In the genomic region with DNA sequence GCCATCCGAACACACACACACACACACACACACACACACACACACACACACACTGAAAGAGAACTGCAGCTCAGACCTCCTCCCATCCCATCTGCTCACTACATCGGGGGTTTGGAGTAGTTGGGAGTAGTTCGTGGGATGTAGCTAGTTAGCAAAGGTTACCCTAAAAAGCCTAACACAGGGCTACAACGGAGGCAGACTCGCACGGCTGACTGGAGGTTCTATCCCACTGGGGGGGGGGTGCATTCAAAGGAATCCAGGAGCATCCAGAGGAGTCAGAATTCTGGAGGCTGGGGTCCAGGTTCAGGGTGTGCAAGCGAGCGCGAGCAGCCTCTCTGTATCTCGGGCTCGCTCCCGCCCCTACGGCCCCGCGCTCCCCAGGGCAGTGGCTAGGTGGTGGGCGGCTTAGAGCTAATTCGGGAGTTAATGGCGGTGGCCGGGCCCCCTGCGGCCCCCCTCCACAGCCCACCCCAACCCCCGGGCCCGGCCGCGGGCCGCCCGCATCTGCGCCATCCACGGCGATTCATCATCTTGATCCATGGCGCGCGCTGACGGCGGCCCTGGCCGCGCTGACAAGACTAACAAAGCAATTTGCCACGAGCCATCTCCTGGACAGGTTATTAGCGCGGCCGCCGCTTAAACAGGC, we compare ENCODE assay signal across 13 mouse cellular contexts. TPM values are rescaled to one million over a fixed set of nuclear protein-coding genes. Genes with fewer than 3 reads are reported as not detected.
DNase-seq lines count a peak whose midpoint lies in the region; ATAC-seq lines count a peak whose summit lies in the region.
"Had no signal": no experiment of that assay in that cellular context is flagged by ENCODE, and none has a peak within 500 bp of the region (broad histone marks: within the 10 kb centered on the region; RNA-seq: fewer than 3 reads in every experiment).

No protein-coding gene starts in this region.

- peaks cover 97% of the 10 kb centered on the region for H3K27me3 ChIP-seq in heart, embryonic 12.5 days (replicated peaks)
- peaks cover 100% of the 10 kb centered on the region for H3K27me3 ChIP-seq in hindbrain, embryonic 10.5 days (ENCODE audit: insufficient read depth, poor library complexity, severe bottlenecking)
- H3K27me3 ChIP-seq in midbrain, embryonic 12.5 days: peaks cover 93% of the 10 kb centered on the region

- no peak for DNase-seq in heart, adult 8-10 months (ENCODE audit: low spot score)
- DNase-seq in embryo, embryonic 11 days: peak; percentile 64
- peak; percentile 48 for DNase-seq in hindbrain, embryonic 10.5 days (ENCODE audit: low spot score)
- no peak for DNase-seq in spleen, postnatal 4 days (ENCODE audit: low spot score in 2 of 2)
- no peak for DNase-seq in retina, postnatal 1 day
- DNase-seq in lung, adult 18-20 months: no peak
- DNase-seq: kidney, adult 9 months; right cerebral cortex, postnatal 14 days; thymus, adult 18-20 months had no signal

- peak overlapping the region; percentile 20; the same call in 1 of the 2 replicates for H3K4me3 ChIP-seq in heart, embryonic 12.5 days
- peak overlapping the region; percentile 48 for H3K4me3 ChIP-seq in hindbrain, embryonic 10.5 days
- peak overlapping the region; percentile 41 for H3K4me3 ChIP-seq in midbrain, embryonic 12.5 days

- H3K27ac ChIP-seq in heart, embryonic 12.5 days (ENCODE audit: poor library complexity, severe bottlenecking): no peak overlapping the region
- H3K27ac ChIP-seq in hindbrain, embryonic 10.5 days: peak overlapping the region; percentile 56
- no peak overlapping the region for H3K27ac ChIP-seq in midbrain, embryonic 12.5 days (replicated peaks)

- peaks cover 15% of the 10 kb centered on the region; the same call in 1 of the 2 replicates for H3K4me1 ChIP-seq in heart, embryonic 12.5 days (replicated peaks)
- peaks cover 29% of the 10 kb centered on the region for H3K4me1 ChIP-seq in hindbrain, embryonic 10.5 days (replicated peaks)
- H3K4me1 ChIP-seq in midbrain, embryonic 12.5 days: peaks cover 31% of the 10 kb centered on the region

- no peak overlapping the region for H3K9ac ChIP-seq in heart, embryonic 12.5 days
- peak overlapping the region; percentile 52 for H3K9ac ChIP-seq in midbrain, embryonic 12.5 days (replicated peaks)

- H3K9me3 ChIP-seq in heart, embryonic 12.5 days (replicated peaks): no peaks in the 10 kb centered on the region
- no peaks in the 10 kb centered on the region for H3K9me3 ChIP-seq in hindbrain, embryonic 10.5 days
- H3K9me3 ChIP-seq in midbrain, embryonic 12.5 days: no peaks in the 10 kb centered on the region

- H3K36me3 ChIP-seq in heart, embryonic 12.5 days: no peaks in the 10 kb centered on the region
- H3K36me3 ChIP-seq in hindbrain, embryonic 10.5 days: no peaks in the 10 kb centered on the region
- no peaks in the 10 kb centered on the region for H3K36me3 ChIP-seq in midbrain, embryonic 12.5 days

- no peak for ATAC-seq in heart, embryonic 12.5 days (ENCODE audit: insufficient number of reproducible peaks, low FRiP score)
- ATAC-seq in midbrain, embryonic 12.5 days (ENCODE audit: low FRiP score, low read depth): peak; percentile 45

- WGBS in heart, embryonic 12.5 days: 2% methylated on average over 41 of the region's 41 CpGs
- WGBS in hindbrain, embryonic 10.5 days: 1% methylated on average over 41 of the region's 41 CpGs
- under 1% methylated on average over 41 of the region's 41 CpGs for WGBS in midbrain, embryonic 12.5 days

- H3K4me2 ChIP-seq in heart, embryonic 12.5 days: peak overlapping the region; percentile 54
- H3K4me2 ChIP-seq in midbrain, embryonic 12.5 days (replicated peaks): peak overlapping the region; percentile 66

RNA-seq across cellular contexts. Expression of gene Dmbx1, which starts 4.1 kb away (rescaled TPM):
- polyA plus RNA-seq in heart, embryonic 12.5 days (2016; fragmentation: Nextera tagmentation; extraction: Ambion mirVana): 0.04 TPM in 1 of 2 replicates, not detected in the other
- not detected for total RNA-seq in heart, adult 8-10 months (2022)
- 3.2 and 4.0 TPM in 2 replicates for polyA plus RNA-seq in hindbrain, embryonic 10.5 days (2016; fragmentation: Nextera tagmentation; extraction: Ambion mirVana)
- polyA plus RNA-seq in midbrain, embryonic 12.5 days (2016; fragmentation: Nextera tagmentation; extraction: Ambion mirVana): 18.2 and 18.3 TPM in 2 replicates
- total RNA-seq: gastrocnemius, postnatal 4 days had no signal

RNA-seq across cellular contexts. Expression of gene 6430628N08Rik, which starts 53.3 kb away (rescaled TPM):
- polyA plus RNA-seq in heart, embryonic 12.5 days (2016; fragmentation: Nextera tagmentation; extraction: Ambion mirVana): not detected in 2 replicates
- total RNA-seq in heart, adult 8-10 months (2022): not detected
- 0.10 TPM in 1 of 2 replicates, not detected in the other for polyA plus RNA-seq in hindbrain, embryonic 10.5 days (2016; fragmentation: Nextera tagmentation; extraction: Ambion mirVana)
- 0.42 and 0.50 TPM in 2 replicates for polyA plus RNA-seq in midbrain, embryonic 12.5 days (2016; fragmentation: Nextera tagmentation; extraction: Ambion mirVana)
- total RNA-seq: gastrocnemius, postnatal 4 days had no signal
- polyA plus RNA-seq: cortical plate, adult 2 months had no signal

RNA-seq across cellular contexts. Expression of gene Kncn, which starts 59.6 kb away (rescaled TPM):
- not detected in 2 replicates for polyA plus RNA-seq in heart, embryonic 12.5 days (2016; fragmentation: Nextera tagmentation; extraction: Ambion mirVana)
- total RNA-seq in heart, adult 8-10 months (2022): not detected
- not detected in 2 replicates for polyA plus RNA-seq in hindbrain, embryonic 10.5 days (2016; fragmentation: Nextera tagmentation; extraction: Ambion mirVana)
- polyA plus RNA-seq in midbrain, embryonic 12.5 days (2016; fragmentation: Nextera tagmentation; extraction: Ambion mirVana): not detected in 2 replicates
- total RNA-seq: gastrocnemius, postnatal 4 days had no signal

Comparison
In these comparisons a context has a peak if more than half of its experiments do, and no peak if none do; other contexts are left out.
1. DNase-seq: peak in embryo, embryonic 11 days (single experiment) and hindbrain, embryonic 10.5 days (single experiment); none in heart, adult 8-10 months (single experiment), spleen, postnatal 4 days (0 of 2), retina, postnatal 1 day (single experiment) and lung, adult 18-20 months (0 of 2).
2. Peak in every context shown above with its lines, with median percentiles within 50 percentile points of each other: H3K4me3 ChIP-seq.